Mouse (Mus musculus): ENCODE results near the gene Pln. TPM values are rescaled to one million over a fixed set of nuclear protein-coding genes. Genes with fewer than 3 reads are reported as not detected.

Gene Pln
- polyA plus RNA-seq, 1 experiment from 2014 or later: 666 TPM

GRCm38 (mm10) chr10:53388227-53388920 lies 50.9 kb downstream of the Pln start:
- no peaks in the 10 kb centered on the region for H3K27me3 ChIP-seq (replicated peaks)
- ATAC-seq (ENCODE audit: insufficient number of reproducible peaks, low FRiP score): no peak
- no peak overlapping the region for H3K4me3 ChIP-seq
- H3K9ac ChIP-seq: no peak overlapping the region
- H3K4me1 ChIP-seq (replicated peaks): 0 out of 2 replicates have a peak, but pooled peaks cover 4% of the 10 kb centered on the region
- no peaks in the 10 kb centered on the region for H3K9me3 ChIP-seq (replicated peaks)
- 70% methylated on average over 6 of the region's 6 CpGs for WGBS
- H3K27ac ChIP-seq (ENCODE audit: poor library complexity, severe bottlenecking): no peak overlapping the region
- H3K36me3 ChIP-seq: no peaks in the 10 kb centered on the region
- no peak overlapping the region for H3K4me2 ChIP-seq

- Histone ChIP-seq H3K9me3 (replicated peaks) (no peaks in the 10 kb centered on the region), H3K36me3 (no peaks in the 10 kb centered on the region), H3K27me3 (replicated peaks) (no peaks in the 10 kb centered on the region), H3K4me2 (no peak overlapping the region), H3K27ac (ENCODE audit: poor library complexity, severe bottlenecking) (no peak overlapping the region), H3K4me1 (replicated peaks) (peaks cover 9% of the 10 kb centered on the region; the same call in 1 of the 2 replicates), H3K9ac (no peak overlapping the region), H3K4me3 (no peak overlapping the region)
- WGBS: 65% methylated on average over 9 of the region's 9 CpGs
- ATAC-seq (ENCODE audit: insufficient number of reproducible peaks, low FRiP score): no peak
Measured at GRCm38 (mm10) chr10:53394923-53395629, 57.6 kb downstream of the Pln start.

Other genes starting within 250 kb of the Pln start
- gene Cep85l, start 42.3 kb downstream of the Pln start, polyA plus RNA-seq (2016; fragmentation: Nextera tagmentation; extraction: Ambion mirVana): 5.5 TPM in 2 replicates

Data from heart, embryonic 12.5 days (tissue).